Mouse (Mus musculus): ENCODE measurements around the gene Hoxd13. TPM values are rescaled to one million over a fixed set of nuclear protein-coding genes. Genes with fewer than 3 reads are reported as not detected.

Hoxd13 gene
- polyA plus RNA-seq, 1 experiment from 2014 or later = not detected

GRCm38 (mm10) chr2:74720955-74721491 lies 52.9 kb downstream of the Hoxd13 start:
- Histone ChIP-seq H3K4me1 (replicated peaks; ENCODE audit: control insufficient read depth, insufficient read depth, low read length) (no peaks in the 10 kb centered on the region), H3K4me3 (ENCODE audit: low read depth, low read length) (no peak overlapping the region; the same call in 1 of the 2 replicates), H3K27me3 (replicated peaks; ENCODE audit: control insufficient read depth, insufficient read depth, low read length) (peaks cover 57% of the 10 kb centered on the region), H3K4me2 (replicated peaks; ENCODE audit: low read depth) (no peak overlapping the region; the same call in 1 of the 2 replicates), H3K36me3 (ENCODE audit: control insufficient read depth, insufficient read depth) (no peaks in the 10 kb centered on the region), H3K9me3 (ENCODE audit: control insufficient read depth) (no peaks in the 10 kb centered on the region), H3K9ac (ENCODE audit: low read depth, low read length) (no peak overlapping the region), H3K27ac (ENCODE audit: low read depth, low read length) (no peak overlapping the region)
- TF ChIP-seq CTCF (IDR thresholded peaks at IDR 0.05; ENCODE audit: low read depth) = no peak
- no peak for ATAC-seq
- 22% methylated on average over 5 of the region's 5 CpGs for WGBS

Small RNA genes within 50 kb of the gene (microRNA-seq; reads per million reads assigned to microRNA genes)
- not detected for gene Gm44463

Other genes starting within 250 kb of the Hoxd13 start
- gene Lnpk, start 88.9 kb upstream of the Hoxd13 start, polyA plus RNA-seq (2015; fragmentation: Nextera tagmentation; extraction: Ambion mirVana) = 11.7 and 13.4 TPM in 2 replicates
- not detected in 2 replicates for gene Evx2, start 8.8 kb upstream of the Hoxd13 start, polyA plus RNA-seq (2015; fragmentation: Nextera tagmentation; extraction: Ambion mirVana)
- gene Hoxd12, start 6.7 kb downstream of the Hoxd13 start, polyA plus RNA-seq (2015; fragmentation: Nextera tagmentation; extraction: Ambion mirVana) = 0.12 TPM in 1 of 2 replicates, not detected in the other
- 0.64 TPM in 1 of 2 replicates, not detected in the other for gene Hoxd11, start 11.2 kb downstream of the Hoxd13 start, polyA plus RNA-seq (2015; fragmentation: Nextera tagmentation; extraction: Ambion mirVana)
- gene Hoxd10, start 23.6 kb downstream of the Hoxd13 start, polyA plus RNA-seq (2015; fragmentation: Nextera tagmentation; extraction: Ambion mirVana) = 0.10 and 1.6 TPM in 2 replicates
- 0.64 and 1.6 TPM in 2 replicates for gene Hoxd9, start 29.4 kb downstream of the Hoxd13 start, polyA plus RNA-seq (2015; fragmentation: Nextera tagmentation; extraction: Ambion mirVana)
- 2.2 and 2.7 TPM in 2 replicates for gene Hoxd8, start 36.3 kb downstream of the Hoxd13 start, polyA plus RNA-seq (2015; fragmentation: Nextera tagmentation; extraction: Ambion mirVana)
- gene Hoxd3, start 43.6 kb downstream of the Hoxd13 start, polyA plus RNA-seq (2015; fragmentation: Nextera tagmentation; extraction: Ambion mirVana) = 3.2 and 3.3 TPM in 2 replicates
- gene Hoxd4, start 43.6 kb downstream of the Hoxd13 start, polyA plus RNA-seq (2015; fragmentation: Nextera tagmentation; extraction: Ambion mirVana) = 0.20 and 0.51 TPM in 2 replicates
- 0.17 TPM in 1 of 2 replicates, not detected in the other for gene Gm28230, start 58.4 kb downstream of the Hoxd13 start, polyA plus RNA-seq (2015; fragmentation: Nextera tagmentation; extraction: Ambion mirVana)
- gene Hoxd1, start 94.7 kb downstream of the Hoxd13 start, polyA plus RNA-seq (2015; fragmentation: Nextera tagmentation; extraction: Ambion mirVana) = not detected in 2 replicates
- 87.1 and 96.3 TPM in 2 replicates for gene Mtx2, start 157.5 kb downstream of the Hoxd13 start, polyA plus RNA-seq (2015; fragmentation: Nextera tagmentation; extraction: Ambion mirVana)